Mouse (Mus musculus): Measurements from ENCODE around the gene Scnn1a. TPM values are rescaled to one million over a fixed set of nuclear protein-coding genes. Genes with fewer than 3 reads are reported as not detected.

Gene Scnn1a
- polyA plus RNA-seq, 1 experiment from 2014 or later: 0.33 TPM

Other genes with a start within 250 kb of the Scnn1a start
- 96.9 and 99.3 TPM in 2 replicates for gene Chd4, start 224.7 kb upstream of the Scnn1a start, polyA plus RNA-seq (2014; fragmentation: Nextera tagmentation; extraction: Ambion mirVana)
- gene Nop2, start 188.8 kb upstream of the Scnn1a start, polyA plus RNA-seq (2014; fragmentation: Nextera tagmentation; extraction: Ambion mirVana): 55.1 and 58.4 TPM in 2 replicates
- gene Iffo1, start 175.4 kb upstream of the Scnn1a start, polyA plus RNA-seq (2014; fragmentation: Nextera tagmentation; extraction: Ambion mirVana): 8.4 and 8.6 TPM in 2 replicates
- gene Gapdh, start 154.2 kb upstream of the Scnn1a start, polyA plus RNA-seq (2014; fragmentation: Nextera tagmentation; extraction: Ambion mirVana): 2,357 and 2,675 TPM in 2 replicates
- 127 and 140 TPM in 2 replicates for gene Ncapd2, start 129.0 kb upstream of the Scnn1a start, polyA plus RNA-seq (2014; fragmentation: Nextera tagmentation; extraction: Ambion mirVana)
- 200 and 208 TPM in 2 replicates for gene Mrpl51, start 128.9 kb upstream of the Scnn1a start, polyA plus RNA-seq (2014; fragmentation: Nextera tagmentation; extraction: Ambion mirVana)
- 1.3 and 1.4 TPM in 2 replicates for gene Vamp1, start 105.1 kb upstream of the Scnn1a start, polyA plus RNA-seq (2014; fragmentation: Nextera tagmentation; extraction: Ambion mirVana)
- gene Tapbpl, start 88.8 kb upstream of the Scnn1a start, polyA plus RNA-seq (2014; fragmentation: Nextera tagmentation; extraction: Ambion mirVana): 1.2 and 1.6 TPM in 2 replicates
- 0.62 and 0.93 TPM in 2 replicates for gene Cd27, start 83.6 kb upstream of the Scnn1a start, polyA plus RNA-seq (2014; fragmentation: Nextera tagmentation; extraction: Ambion mirVana)
- gene Tuba3a, start 34.6 kb upstream of the Scnn1a start, polyA plus RNA-seq (2014; fragmentation: Nextera tagmentation; extraction: Ambion mirVana): 0.08 TPM in 1 of 2 replicates, not detected in the other
- 18.0 and 19.7 TPM in 2 replicates for gene Ltbr, start 6.8 kb upstream of the Scnn1a start, polyA plus RNA-seq (2014; fragmentation: Nextera tagmentation; extraction: Ambion mirVana)
- gene Tnfrsf1a, start 28.7 kb downstream of the Scnn1a start, polyA plus RNA-seq (2014; fragmentation: Nextera tagmentation; extraction: Ambion mirVana): 19.0 and 19.2 TPM in 2 replicates
- gene Plekhg6, start 60.1 kb downstream of the Scnn1a start, polyA plus RNA-seq (2014; fragmentation: Nextera tagmentation; extraction: Ambion mirVana): not detected in 2 replicates
- gene Cd9, start 174.1 kb downstream of the Scnn1a start, polyA plus RNA-seq (2014; fragmentation: Nextera tagmentation; extraction: Ambion mirVana): 34.7 and 40.9 TPM in 2 replicates
- gene Vwf, start 226.1 kb downstream of the Scnn1a start, polyA plus RNA-seq (2014; fragmentation: Nextera tagmentation; extraction: Ambion mirVana): 13.9 and 15.8 TPM in 2 replicates

Measured in midbrain, embryonic 11.5 days (tissue).